Mouse (Mus musculus) ES-Bruce4 (cell line): Measurements from ENCODE around the gene Lef1.

Source experiments
- CTCF ChIP-seq: IDR thresholded peaks from one replicate; pipeline ENCODE4 v1.8.1; 2011; ENCODE audit warnings: low read depth, low read length
- POLR2A ChIP-seq: IDR thresholded peaks from one replicate; pipeline ENCODE4 v1.8.1; 2011; ENCODE audit warnings: low read length; ENCODE audit not compliant: insufficient read depth

DNA sequence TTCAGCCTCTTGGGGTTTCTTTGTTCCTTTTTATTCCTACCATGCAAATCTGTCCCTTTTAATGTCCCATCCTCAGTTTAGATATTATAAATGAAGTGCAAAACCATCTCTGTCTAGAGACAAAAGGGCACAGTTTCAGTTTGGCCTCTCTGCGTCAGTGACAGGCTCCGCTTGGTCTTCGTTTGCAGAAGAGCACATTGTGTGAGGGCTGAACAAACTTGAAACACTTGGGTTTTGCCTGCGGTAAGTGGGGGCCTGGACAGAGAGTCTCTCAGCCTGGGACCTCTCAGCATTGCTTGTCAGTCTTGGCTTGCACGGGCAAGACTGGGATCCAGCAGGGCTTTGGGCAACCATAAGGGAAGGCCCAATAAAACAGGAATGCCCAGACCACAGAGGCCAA, 75.9 kb downstream of the Lef1 start:
- no peak for TF ChIP-seq CTCF
- TF ChIP-seq POLR2A = no peak
